Mouse (Mus musculus) lung, postnatal 0 days (tissue): ENCODE results near the gene Zfp398.

Source experiments
- CTCF ChIP-seq: IDR thresholded peaks from 2 replicates; pipeline ENCODE4 v1.5.1; 2016; ENCODE audit warnings: antibody characterized with exemption, mild to moderate bottlenecking
- EP300 ChIP-seq: IDR thresholded peaks from 2 replicates; pipeline ENCODE4 v1.6.1; 2016; ENCODE audit warnings: antibody characterized with exemption, mild to moderate bottlenecking, control low read depth

DNA sequence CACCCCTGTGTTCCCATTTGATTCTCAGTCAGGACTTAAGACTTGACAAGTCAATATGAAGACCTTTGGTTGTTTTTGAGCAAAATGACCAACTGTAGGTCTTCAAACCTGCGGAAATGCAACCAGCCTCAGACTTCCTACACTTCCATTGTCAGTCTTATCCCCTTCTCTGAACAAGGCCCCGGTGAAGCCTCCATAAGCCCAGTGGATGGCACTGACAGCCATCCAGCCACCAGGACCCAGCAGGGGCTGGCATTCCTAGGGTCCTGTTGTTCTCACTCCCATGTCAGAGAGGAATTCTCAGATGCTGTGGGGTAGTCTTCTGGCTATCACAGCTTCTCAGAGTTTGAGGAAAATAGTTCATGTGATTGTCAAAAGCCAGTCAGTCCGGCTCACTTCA is 43.1 kb downstream of the Zfp398 start:
- TF ChIP-seq CTCF: no peak
- no peak for TF ChIP-seq EP300
